Comparison of ENCODE assay signal across 11 mouse cellular contexts in genomic region chr1:144267471-144268470, GRCm38 (mm10). TPM values are rescaled to one million over a fixed set of nuclear protein-coding genes. Genes with fewer than 3 reads are reported as not detected.
DNase-seq lines count a peak whose midpoint lies in the region; ATAC-seq and TF ChIP-seq lines count a peak whose summit lies in the region.
"Had no signal": no experiment of that assay in that cellular context is flagged by ENCODE, and none has a peak within 500 bp of the region (broad histone marks: within the 10 kb centered on the region; RNA-seq: fewer than 3 reads in every experiment).

No protein-coding gene starts in this region.

- no peak for TF ChIP-seq CTCF in lung, adult 2 months (IDR thresholded peaks at IDR 0.05; ENCODE audit: insufficient read depth, low read length)
- no peak for TF ChIP-seq CTCF in brain, embryonic 14.5 days (IDR thresholded peaks at IDR 0.05; ENCODE audit: borderline replicate concordance, extremely low read depth, insufficient read depth, insufficient read length)

- WGBS in lung, embryonic 15.5 days = 54% methylated on average over 3 of the region's 3 CpGs
- WGBS in lung, adult 2 months = 59% methylated on average over 3 of the region's 3 CpGs

- peak; percentile 65; the same call in 1 of the 2 replicates for ATAC-seq in lung, embryonic 15.5 days (ENCODE audit: borderline replicate concordance, extremely low read depth, low FRiP score, low TSS enrichment)
- peak; percentile 49 for ATAC-seq in megakaryocyte progenitor cell, adult 5-6 weeks (replicated peaks; ENCODE audit: poor library complexity)
- ATAC-seq: CD4-positive, CD25-positive, alpha-beta regulatory T cell, adult 4 months had no signal

- no peaks in the 10 kb centered on the region for H3K36me3 ChIP-seq in lung, embryonic 15.5 days

- H3K4me3 ChIP-seq in lung, embryonic 15.5 days = no peak overlapping the region
- no peak overlapping the region for H3K4me3 ChIP-seq in lung, adult 2 months (replicated peaks; ENCODE audit: extremely low read depth, low read depth, low read length)

- H3K9me3 ChIP-seq in lung, embryonic 15.5 days = no peaks in the 10 kb centered on the region

- no peak for TF ChIP-seq POLR2A in lung, adult 2 months (IDR thresholded peaks at IDR 0.05; ENCODE audit: borderline replicate concordance, extremely low read depth, low read depth, low read length)
- no peak for TF ChIP-seq POLR2A in brain, embryonic 14.5 days (IDR thresholded peaks at IDR 0.05; ENCODE audit: borderline replicate concordance, extremely low read depth, insufficient read depth, insufficient read length, poor library complexity, severe bottlenecking)

- H3K4me1 ChIP-seq in lung, embryonic 15.5 days = peaks cover 4% of the 10 kb centered on the region; the same call in 1 of the 2 replicates
- H3K4me1 ChIP-seq in lung, adult 2 months (ENCODE audit: control insufficient read depth, insufficient read depth, low read length) = no peaks in the 10 kb centered on the region; the same call in 1 of the 2 replicates

- H3K4me2 ChIP-seq in lung, embryonic 15.5 days = no peak overlapping the region

- H3K9ac ChIP-seq in lung, embryonic 15.5 days = no peak overlapping the region

- peak; percentile 4 to 15 for DNase-seq in heart, adult 9 months (ENCODE audit: low spot score in 2 of 2)
- DNase-seq in heart, postnatal 25 days (ENCODE audit: low spot score) = no peak
- DNase-seq in lung, adult 2 months = no peak
- peak; percentile 75 for DNase-seq in brain, embryonic 14.5 days (ENCODE audit: low read depth)
- DNase-seq in cerebellum, postnatal 14 days = no peak
- no peak for DNase-seq in ovary, postnatal 14 days (ENCODE audit: low spot score)
- DNase-seq: kidney, postnatal 36 days had no signal

- no peaks in the 10 kb centered on the region for H3K27me3 ChIP-seq in lung, embryonic 15.5 days

- intact Hi-C loops in heart, postnatal 25 days (cut with DNase I) = no loop called here

- peak overlapping the region; percentile 29; the same call in 1 of the 2 replicates for H3K27ac ChIP-seq in lung, embryonic 15.5 days

RNA-seq across cellular contexts. Expression of gene Rgs1, which starts 18.7 kb away (rescaled TPM):
- under 1 TPM in 1 of 2 experiments, not detected in 1; 0.18 TPM for total RNA-seq in heart, postnatal 25 days (2021)
- polyA plus RNA-seq in lung, embryonic 15.5 days (2015; fragmentation: Nextera tagmentation; extraction: Ambion mirVana) = 0.33 and 0.67 TPM in 2 replicates
- 0.09 and 0.40 TPM in 2 replicates for polyA plus RNA-seq in lung, adult 2 months (2012; rRNA removed)
- polyA plus RNA-seq in brain, embryonic 14.5 days (2012; rRNA removed) = not detected in 2 replicates
- 17.1 and 27.9 TPM in 2 replicates for total RNA-seq in megakaryocyte progenitor cell, adult 5-6 weeks (2015)
- 41.7 and 52.1 TPM in 2 replicates for total RNA-seq in megakaryocyte progenitor cell, adult 5-6 weeks (2017)
- polyA plus RNA-seq: testis, adult 2 months had no signal

Comparison
In these comparisons a context has a peak if more than half of its experiments do, and no peak if none do; other contexts are left out.
1. DNase-seq: peak in heart, adult 9 months (2 of 2) and brain, embryonic 14.5 days (single experiment); none in heart, postnatal 25 days (single experiment), lung, adult 2 months (single experiment), cerebellum, postnatal 14 days (0 of 2) and ovary, postnatal 14 days (single experiment).